Mouse (Mus musculus): ENCODE measurements around the gene Wdr75. TPM values are rescaled to one million over a fixed set of nuclear protein-coding genes. Genes with fewer than 3 reads are reported as not detected.

Wdr75 gene
- polyA plus RNA-seq, 1 experiment: 32.5 TPM

DNA sequence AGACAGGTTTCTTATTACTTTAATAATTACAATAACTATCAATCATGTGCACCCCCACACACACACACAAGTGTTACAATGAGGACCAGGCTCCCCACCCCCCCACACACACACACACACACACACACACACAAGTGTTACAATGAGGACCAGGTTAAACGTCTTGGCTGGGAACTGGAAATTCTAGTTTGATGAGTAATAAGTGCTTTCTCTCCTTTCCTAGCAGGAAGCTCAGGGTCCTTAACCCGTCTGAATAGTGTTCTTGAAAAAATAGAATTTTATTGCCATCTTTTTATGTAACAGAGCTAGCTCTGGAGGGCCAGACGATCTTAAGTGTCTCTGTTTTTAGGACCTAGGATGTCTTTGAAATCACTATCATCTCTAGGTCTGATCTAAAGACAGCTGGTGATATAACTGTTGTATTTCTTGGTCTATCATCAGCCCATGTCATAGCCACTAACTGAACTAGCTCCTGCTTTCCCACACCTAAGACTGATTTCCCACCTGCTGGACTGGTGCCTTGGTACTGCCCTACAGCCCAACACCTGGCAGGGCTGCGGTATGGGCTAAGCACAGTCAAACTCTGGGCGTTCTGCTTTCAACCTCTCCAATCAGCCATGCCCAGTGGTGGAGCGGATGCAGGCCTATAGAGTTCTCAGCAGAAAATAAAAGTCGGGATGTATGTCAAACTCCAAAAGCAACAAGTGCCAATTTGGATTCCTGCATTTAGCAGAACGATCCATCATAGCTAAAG is 35.7 kb downstream of the Wdr75 start:
- H3K4me3 ChIP-seq (ENCODE audit: insufficient read depth, low read length): no peak overlapping the region
- no peak overlapping the region for H3K27ac ChIP-seq (ENCODE audit: insufficient read depth, low read length)
- H3K4me1 ChIP-seq (ENCODE audit: control insufficient read depth, insufficient read depth, low read length): no peaks in the 10 kb centered on the region
- TF ChIP-seq CTCF (IDR thresholded peaks at IDR 0.05; ENCODE audit: extremely low read depth, insufficient read depth, low read length): no peak
- TF ChIP-seq POLR2A (IDR thresholded peaks at IDR 0.05; ENCODE audit: extremely low read depth, insufficient read depth, low read length): no peak

DNA sequence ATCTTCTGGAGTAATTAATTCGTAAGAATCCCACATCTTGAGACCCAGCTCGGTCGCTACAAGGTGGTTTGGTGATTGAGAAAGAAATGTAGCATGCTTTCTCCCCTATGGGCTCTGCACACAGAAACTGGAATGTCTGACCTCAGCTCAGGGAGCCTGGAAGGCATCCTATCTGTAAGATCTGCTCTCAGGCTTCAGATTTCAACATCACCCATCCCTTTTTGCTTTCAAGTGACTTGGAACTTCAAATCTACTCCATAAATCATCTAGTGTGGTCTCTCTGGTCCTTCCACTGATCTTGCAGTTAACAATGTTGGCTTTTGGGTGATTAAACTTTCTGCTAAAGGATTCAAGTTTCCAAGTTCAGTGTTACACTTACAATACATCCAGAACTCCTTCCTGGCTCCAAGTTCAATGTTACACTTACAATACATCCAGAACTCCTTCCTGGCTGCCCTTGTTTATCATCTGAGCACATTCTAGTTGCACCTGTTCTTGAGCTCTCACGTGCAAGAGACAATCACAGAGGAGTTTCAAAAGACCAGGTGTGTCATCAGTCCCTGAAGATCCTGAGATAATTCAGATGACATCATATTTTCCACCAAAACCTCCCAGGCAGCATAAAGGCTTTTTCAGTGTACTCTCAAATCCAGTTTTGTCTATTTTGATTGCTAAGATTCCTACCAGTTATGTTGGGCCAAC is 40.5 kb downstream of the Wdr75 start:
- no peak overlapping the region for H3K27ac ChIP-seq (ENCODE audit: insufficient read depth, low read length)
- peaks cover 2% of the 10 kb centered on the region; the same call in 1 of the 2 replicates for H3K4me1 ChIP-seq (ENCODE audit: control insufficient read depth, insufficient read depth, low read length)
- no peak for TF ChIP-seq CTCF (IDR thresholded peaks at IDR 0.05; ENCODE audit: extremely low read depth, insufficient read depth, low read length)
- TF ChIP-seq POLR2A (IDR thresholded peaks at IDR 0.05; ENCODE audit: extremely low read depth, insufficient read depth, low read length): no peak
- H3K4me3 ChIP-seq (ENCODE audit: insufficient read depth, low read length): no peak overlapping the region

DNA sequence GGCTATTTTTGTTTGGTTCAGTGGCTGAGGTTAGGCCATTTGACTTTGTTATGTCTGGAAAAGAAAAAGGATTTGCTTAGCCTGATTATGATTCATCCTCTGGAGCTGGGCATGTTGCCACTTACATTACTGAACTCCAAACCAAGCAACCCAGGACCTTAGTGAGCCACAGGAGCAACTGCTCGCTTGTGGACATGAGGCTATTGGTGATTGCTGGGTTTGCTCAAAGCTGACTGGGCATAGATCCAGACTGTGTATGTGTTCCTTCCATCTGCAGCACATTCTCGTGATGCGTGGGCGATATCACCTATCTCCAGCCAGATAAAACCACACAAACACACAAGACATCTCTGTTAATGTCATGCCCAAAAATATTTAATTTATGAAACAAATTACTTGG is 42.8 kb downstream of the Wdr75 start:
- peaks cover 2% of the 10 kb centered on the region; the same call in 1 of the 2 replicates for H3K4me1 ChIP-seq (ENCODE audit: control insufficient read depth, insufficient read depth, low read length)
- no peak overlapping the region for H3K4me3 ChIP-seq (ENCODE audit: insufficient read depth, low read length)
- H3K27ac ChIP-seq (ENCODE audit: insufficient read depth, low read length): no peak overlapping the region
- TF ChIP-seq CTCF (IDR thresholded peaks at IDR 0.05; ENCODE audit: extremely low read depth, insufficient read depth, low read length) (no peak), POLR2A (IDR thresholded peaks at IDR 0.05; ENCODE audit: extremely low read depth, insufficient read depth, low read length) (no peak)

DNA sequence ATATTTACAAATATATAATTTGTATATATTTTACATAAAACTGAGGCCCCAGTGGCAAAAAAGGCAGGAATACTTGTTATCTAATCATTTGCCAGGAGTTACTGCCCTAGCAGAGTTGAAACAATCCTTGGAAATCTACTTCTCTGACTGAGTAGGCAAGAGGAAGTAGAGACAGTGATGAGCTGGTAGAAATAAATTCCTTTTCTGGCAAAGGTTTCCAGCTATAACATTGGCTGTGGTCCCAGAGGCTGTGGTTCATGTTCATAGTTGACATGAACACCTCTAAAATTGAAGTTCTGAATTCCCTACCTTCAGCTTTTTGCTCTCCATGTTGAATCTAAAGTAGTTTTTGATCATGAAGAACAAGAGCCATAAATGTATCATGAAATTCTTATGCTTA is 43.3 kb downstream of the Wdr75 start:
- H3K27ac ChIP-seq (ENCODE audit: insufficient read depth, low read length): no peak overlapping the region
- peaks cover 2% of the 10 kb centered on the region; the same call in 1 of the 2 replicates for H3K4me1 ChIP-seq (ENCODE audit: control insufficient read depth, insufficient read depth, low read length)
- no peak overlapping the region for H3K4me3 ChIP-seq (ENCODE audit: insufficient read depth, low read length)
- TF ChIP-seq CTCF (IDR thresholded peaks at IDR 0.05; ENCODE audit: extremely low read depth, insufficient read depth, low read length) (no peak), POLR2A (IDR thresholded peaks at IDR 0.05; ENCODE audit: extremely low read depth, insufficient read depth, low read length) (no peak)

- H3K27ac ChIP-seq (ENCODE audit: insufficient read depth, low read length): no peak overlapping the region
- no peak for TF ChIP-seq POLR2A (IDR thresholded peaks at IDR 0.05; ENCODE audit: extremely low read depth, insufficient read depth, low read length)
- TF ChIP-seq CTCF (IDR thresholded peaks at IDR 0.05; ENCODE audit: extremely low read depth, insufficient read depth, low read length): no peak
- no peak overlapping the region for H3K4me3 ChIP-seq (ENCODE audit: insufficient read depth, low read length)
- no peaks in the 10 kb centered on the region for H3K4me1 ChIP-seq (ENCODE audit: control insufficient read depth, insufficient read depth, low read length)
Observed at GRCm38 (mm10) chr1:45845466-45845865, 50.5 kb downstream of the Wdr75 start.

DNA sequence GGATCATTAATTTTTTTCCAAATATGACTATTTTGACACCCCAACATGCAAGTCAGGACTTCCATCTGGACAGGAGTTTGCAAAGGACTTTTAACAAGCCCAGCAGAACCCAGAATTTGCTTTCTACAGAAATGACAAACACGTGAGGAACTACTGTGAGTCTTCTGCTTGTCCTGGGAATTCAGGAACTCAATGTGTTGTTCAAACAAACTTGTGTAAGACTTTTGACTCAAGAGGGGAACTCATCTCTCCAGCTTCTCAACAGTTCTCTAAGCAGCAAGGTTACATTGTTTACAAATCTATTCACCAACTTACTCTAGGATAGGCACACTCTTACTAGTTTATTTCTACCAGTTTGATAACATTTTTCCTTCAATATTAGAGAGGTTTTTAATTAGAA is 63.1 kb downstream of the Wdr75 start:
- Histone ChIP-seq H3K27ac (ENCODE audit: insufficient read depth, low read length) (no peak overlapping the region), H3K4me1 (ENCODE audit: control insufficient read depth, insufficient read depth, low read length) (no peaks in the 10 kb centered on the region; the same call in 1 of the 2 replicates), H3K4me3 (ENCODE audit: insufficient read depth, low read length) (no peak overlapping the region)
- no peak for TF ChIP-seq CTCF (IDR thresholded peaks at IDR 0.05; ENCODE audit: extremely low read depth, insufficient read depth, low read length)
- no peak for TF ChIP-seq POLR2A (IDR thresholded peaks at IDR 0.05; ENCODE audit: extremely low read depth, insufficient read depth, low read length)

DNA sequence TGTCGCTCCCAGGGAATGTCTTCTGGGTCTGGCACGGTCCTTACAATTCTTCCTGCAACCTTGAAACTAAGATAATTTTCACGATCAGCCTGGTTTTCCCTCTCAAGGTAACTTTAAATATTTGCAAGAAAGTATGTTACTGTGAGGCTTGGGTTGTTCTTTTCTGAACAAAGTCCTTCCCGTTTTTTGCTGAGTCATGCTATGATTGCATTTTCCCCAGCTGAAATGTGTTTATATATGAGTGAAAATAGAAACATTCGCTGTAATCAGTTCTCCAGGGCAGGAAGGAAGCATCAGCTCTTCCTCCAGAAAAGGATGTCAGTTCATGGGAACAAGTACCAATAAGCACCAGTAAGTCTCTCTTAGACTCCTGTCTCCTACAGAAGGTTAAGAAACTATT is 65.4 kb downstream of the Wdr75 start:
- TF ChIP-seq POLR2A (IDR thresholded peaks at IDR 0.05; ENCODE audit: extremely low read depth, insufficient read depth, low read length) (no peak), CTCF (IDR thresholded peaks at IDR 0.05; ENCODE audit: extremely low read depth, insufficient read depth, low read length) (no peak)
- H3K27ac ChIP-seq (ENCODE audit: insufficient read depth, low read length): no peak overlapping the region
- no peak overlapping the region for H3K4me3 ChIP-seq (ENCODE audit: insufficient read depth, low read length)
- H3K4me1 ChIP-seq (ENCODE audit: control insufficient read depth, insufficient read depth, low read length): no peaks in the 10 kb centered on the region; the same call in 1 of the 2 replicates

DNA sequence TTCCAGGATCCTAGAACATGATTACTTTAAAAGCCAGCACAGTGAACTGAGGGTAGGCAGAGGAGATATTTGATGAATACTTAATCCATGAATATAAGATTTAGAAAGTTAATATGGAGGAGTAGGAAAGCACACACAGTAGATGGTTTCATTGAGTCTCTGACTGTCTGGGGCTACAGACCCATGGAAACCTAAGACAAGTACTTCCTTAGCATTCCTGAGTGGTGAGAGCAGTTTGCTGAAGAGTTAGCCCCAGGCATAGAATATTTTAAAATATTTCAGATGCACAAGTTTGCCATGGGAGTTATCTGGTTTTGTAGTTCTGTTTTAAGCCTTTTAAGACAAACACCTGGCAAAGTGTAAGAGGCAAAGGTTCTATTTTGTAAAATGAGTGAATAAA is 66.2 kb downstream of the Wdr75 start:
- H3K27ac ChIP-seq (ENCODE audit: insufficient read depth, low read length): no peak overlapping the region
- no peak overlapping the region for H3K4me3 ChIP-seq (ENCODE audit: insufficient read depth, low read length)
- H3K4me1 ChIP-seq (ENCODE audit: control insufficient read depth, insufficient read depth, low read length): no peaks in the 10 kb centered on the region; the same call in 1 of the 2 replicates
- TF ChIP-seq POLR2A (IDR thresholded peaks at IDR 0.05; ENCODE audit: extremely low read depth, insufficient read depth, low read length) (no peak), CTCF (IDR thresholded peaks at IDR 0.05; ENCODE audit: extremely low read depth, insufficient read depth, low read length) (no peak)

GRCm38 (mm10) chr1:45863641-45864040 is 68.7 kb downstream of the Wdr75 start:
- no peak overlapping the region for H3K27ac ChIP-seq (ENCODE audit: insufficient read depth, low read length)
- no peak overlapping the region for H3K4me3 ChIP-seq (ENCODE audit: insufficient read depth, low read length)
- H3K4me1 ChIP-seq (ENCODE audit: control insufficient read depth, insufficient read depth, low read length): no peaks in the 10 kb centered on the region; the same call in 1 of the 2 replicates
- TF ChIP-seq CTCF (IDR thresholded peaks at IDR 0.05; ENCODE audit: extremely low read depth, insufficient read depth, low read length): no peak
- no peak for TF ChIP-seq POLR2A (IDR thresholded peaks at IDR 0.05; ENCODE audit: extremely low read depth, insufficient read depth, low read length)
